Mouse (Mus musculus) intestine, postnatal 0 days (tissue): ENCODE data around the gene Gm20696. TPM values are rescaled to one million over a fixed set of nuclear protein-coding genes. Genes with fewer than 3 reads are reported as not detected.

ENCODE experiments used
- ATAC-seq: fragments of 200-750 bp; cut with Nextera tagmentation; 2 replicates; pipeline ENCODE4 v1.8.0; 2017; ENCODE audit warnings: mild to moderate bottlenecking, moderate TSS enrichment, moderate library complexity
- H3K27ac ChIP-seq: fragments of 300-500 bp; sonication (generic); 2 replicates; pipeline ENCODE4 v1.5.1; 2014; ENCODE audit warnings: mild to moderate bottlenecking, low read depth, low read length, moderate library complexity
- H3K27me3 ChIP-seq: fragments of 300-500 bp; sonication (generic); replicated peaks from 2 replicates; pipeline ENCODE4 v1.6.1; 2014; ENCODE audit warnings: low read length, mixed read lengths; ENCODE audit not compliant: control insufficient read depth, insufficient read depth
- H3K36me3 ChIP-seq: fragments of 300-500 bp; sonication (generic); 2 replicates; pipeline ENCODE4 v1.6.1; 2014; ENCODE audit warnings: mild to moderate bottlenecking, moderate library complexity; ENCODE audit not compliant: control insufficient read depth, insufficient read depth
- H3K4me1 ChIP-seq: fragments of 300-500 bp; sonication (generic); replicated peaks from 2 replicates; pipeline ENCODE4 v1.6.1; 2014; ENCODE audit warnings: antibody characterized with exemption, low read length, mixed read lengths; ENCODE audit not compliant: control insufficient read depth, insufficient read depth
- H3K4me2 ChIP-seq: fragments of 300-500 bp; sonication (generic); replicated peaks from 2 replicates; pipeline ENCODE4 v1.6.1; 2014; ENCODE audit warnings: low read depth, mild to moderate bottlenecking, moderate library complexity
- H3K4me3 ChIP-seq: fragments of 300-500 bp; sonication (generic); 2 replicates; pipeline ENCODE4 v1.5.1; 2014; ENCODE audit warnings: low read depth, low read length
- H3K9ac ChIP-seq: fragments of 300-500 bp; sonication (generic); 2 replicates; pipeline ENCODE4 v1.6.1; 2014; ENCODE audit warnings: mild to moderate bottlenecking, low read depth, low read length
- H3K9me3 ChIP-seq: fragments of 300-500 bp; sonication (generic); 2 replicates; pipeline ENCODE4 v1.6.1; 2016; ENCODE audit warnings: mixed run types; ENCODE audit not compliant: control insufficient read depth
- CTCF ChIP-seq: sonication (generic); IDR thresholded peaks from 2 replicates; pipeline ENCODE4 v1.5.1; 2016; ENCODE audit warnings: low read depth, mild to moderate bottlenecking, control low read depth, antibody characterized with exemption, moderate library complexity
- WGBS: fragments of 180-500 bp; shearing (Covaris S2); extraction: QIAGEN DNeasy Blood & Tissue Kit; methylation state at CpG from one replicate; pipeline ENCODE4 v1.1.7; 2014; 5-methylcytosine and 5-hydroxymethylcytosine counted together
- polyA plus RNA-seq: library from polyadenylated mRNA; unstranded; fragments of >200 nt; fragmentation: Nextera tagmentation; extraction: Ambion mirVana; gene quantifications from 2 replicates; pipeline ENCODE4 v1.2.1, GENCODE M21; 2015

The Gm20696 gene
- polyA plus RNA-seq, 1 experiment from 2014 or later: 1.4 TPM

DNA sequence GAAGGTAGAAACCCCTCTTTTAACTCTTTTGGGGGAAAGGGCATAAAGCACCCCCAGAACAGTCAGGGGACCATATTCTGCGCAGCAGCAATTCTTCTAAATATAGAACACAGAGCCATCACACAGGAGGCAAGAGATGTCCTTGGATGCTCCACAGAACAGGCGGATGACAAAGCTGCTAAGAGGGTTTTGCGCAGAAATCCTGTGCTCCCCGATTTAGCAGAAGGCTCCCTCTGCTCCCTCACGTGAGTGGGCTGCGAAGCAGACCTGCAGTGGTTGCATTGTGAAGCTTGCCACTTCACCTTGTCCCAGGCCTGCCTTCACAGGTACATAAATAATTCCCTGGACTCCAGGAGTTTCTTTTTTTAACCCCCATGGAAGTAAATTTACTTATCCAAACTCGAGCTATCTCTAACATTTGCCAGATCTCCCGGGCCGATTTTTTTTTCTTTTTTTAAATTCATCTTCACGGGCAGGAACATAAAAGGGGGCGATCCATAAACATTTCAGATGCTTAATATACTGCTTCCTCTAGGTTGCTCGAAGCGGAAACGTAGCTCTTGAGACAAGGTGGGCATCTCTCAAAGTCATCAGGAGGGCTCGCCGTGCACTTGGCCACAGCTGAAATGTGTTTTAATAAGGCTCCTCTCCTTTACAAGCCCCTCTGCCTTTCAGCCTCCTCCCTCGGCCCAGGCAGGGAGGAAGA lies 51.9 kb downstream of the Gm20696 start:
- no peak overlapping the region for H3K9ac ChIP-seq
- WGBS: 57% methylated on average over 17 of the region's 17 CpGs

DNA sequence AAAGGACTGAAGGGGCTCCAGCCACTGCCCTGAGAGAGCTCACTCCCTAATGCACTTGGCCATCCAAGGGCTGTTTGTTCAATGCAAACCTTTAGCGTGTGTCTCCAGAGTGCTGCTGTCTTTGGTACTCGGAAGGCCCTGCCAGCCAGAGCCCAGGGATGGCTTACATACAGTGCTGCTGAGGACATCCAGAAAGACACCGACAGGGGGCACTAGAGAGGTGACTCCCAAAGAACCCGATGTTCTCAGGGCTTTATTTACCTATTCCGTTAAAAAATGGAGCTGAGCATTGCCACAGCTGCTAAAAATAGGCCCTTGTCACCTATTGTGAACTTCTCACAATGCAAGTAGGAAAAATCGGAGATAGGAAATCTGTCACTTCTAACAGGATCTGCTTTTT lies 54.7 kb downstream of the Gm20696 start:
- Histone ChIP-seq H3K9ac (no peak overlapping the region), H3K9me3 (no peaks in the 10 kb centered on the region), H3K27me3 (no peaks in the 10 kb centered on the region), H3K4me2 (no peak overlapping the region), H3K4me3 (no peak overlapping the region), H3K27ac (no peak overlapping the region), H3K4me1 (no peaks in the 10 kb centered on the region), H3K36me3 (no peaks in the 10 kb centered on the region)
- no peak for ATAC-seq
- peak; percentile 38 for TF ChIP-seq CTCF
- WGBS: 53% methylated on average over 6 of the region's 6 CpGs

More for the DNA sequence above, 51.9 kb downstream of the Gm20696 start:
- TF ChIP-seq CTCF: no peak
- Histone ChIP-seq H3K4me1 (0 out of 2 replicates have a peak, but pooled peaks cover 3% of the 10 kb centered on the region), H3K4me2 (no peak overlapping the region), H3K9me3 (no peaks in the 10 kb centered on the region), H3K27me3 (no peaks in the 10 kb centered on the region), H3K27ac (no peak overlapping the region), H3K36me3 (no peaks in the 10 kb centered on the region), H3K4me3 (no peak overlapping the region)
- ATAC-seq: no peak

GRCm38 (mm10) chr6:99610454-99611427 lies 55.9 kb downstream of the Gm20696 start:
- Histone ChIP-seq H3K4me1 (no peaks in the 10 kb centered on the region), H3K4me3 (no peak overlapping the region), H3K9ac (no peak overlapping the region), H3K27ac (no peak overlapping the region), H3K27me3 (no peaks in the 10 kb centered on the region), H3K36me3 (no peaks in the 10 kb centered on the region), H3K9me3 (no peaks in the 10 kb centered on the region), H3K4me2 (no peak overlapping the region)
- no peak for ATAC-seq
- WGBS: 45% methylated on average over 14 of the region's 14 CpGs
- no peak for TF ChIP-seq CTCF

GRCm38 (mm10) chr6:99606079-99606478 lies 60.5 kb downstream of the Gm20696 start:
- Histone ChIP-seq H3K4me2 (no peak overlapping the region), H3K27ac (no peak overlapping the region), H3K4me1 (no peaks in the 10 kb centered on the region), H3K9me3 (no peaks in the 10 kb centered on the region), H3K27me3 (no peaks in the 10 kb centered on the region), H3K9ac (no peak overlapping the region), H3K4me3 (no peak overlapping the region), H3K36me3 (no peaks in the 10 kb centered on the region)
- no peak for TF ChIP-seq CTCF
- no peak for ATAC-seq
- WGBS: 81% methylated on average over 7 of the region's 7 CpGs

DNA sequence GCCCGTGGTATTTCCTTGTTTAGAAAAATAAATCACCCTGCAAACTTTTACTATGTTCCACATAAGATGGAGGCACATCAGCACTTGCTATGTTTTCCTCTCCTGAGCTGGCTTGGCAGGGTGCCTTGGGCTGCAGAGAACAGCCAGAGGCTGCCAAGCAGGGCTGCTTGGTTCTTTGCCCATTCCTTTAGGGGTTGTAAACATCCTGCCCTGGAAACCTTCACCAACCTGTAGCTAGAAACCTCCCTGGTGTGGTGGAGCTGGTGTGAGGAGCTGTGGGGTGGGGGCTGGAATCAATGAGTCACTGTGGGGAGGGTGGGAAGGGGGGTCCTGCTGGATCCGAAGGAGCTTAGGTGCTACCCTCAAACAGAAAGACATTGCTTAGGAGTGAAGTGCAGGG lies 61.8 kb downstream of the Gm20696 start:
- Histone ChIP-seq H3K9me3 (no peaks in the 10 kb centered on the region), H3K27me3 (no peaks in the 10 kb centered on the region), H3K36me3 (no peaks in the 10 kb centered on the region), H3K4me3 (no peak overlapping the region), H3K4me1 (no peaks in the 10 kb centered on the region), H3K27ac (no peak overlapping the region), H3K9ac (no peak overlapping the region), H3K4me2 (no peak overlapping the region)
- TF ChIP-seq CTCF: no peak
- no peak for ATAC-seq
- WGBS: 55% methylated on average over 2 of the region's 2 CpGs

DNA sequence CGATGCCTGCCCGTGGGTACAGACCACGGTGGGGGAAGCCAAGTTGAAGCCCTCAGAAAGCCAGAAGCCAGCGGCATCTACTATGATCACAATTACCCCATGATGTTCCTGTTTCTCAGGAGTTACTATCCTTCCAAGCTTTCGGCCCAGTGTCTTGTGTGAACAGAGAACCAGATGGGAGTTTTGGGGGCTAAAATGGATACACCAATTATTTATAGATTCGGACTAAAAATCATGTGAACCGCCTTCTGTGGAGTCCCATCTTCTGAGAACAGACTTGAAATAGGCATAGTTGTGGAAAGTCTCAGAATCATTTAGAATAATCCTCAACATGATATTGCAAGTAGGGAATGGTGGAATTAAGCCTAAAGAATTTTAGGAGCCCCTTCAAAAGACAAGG lies 64.2 kb downstream of the Gm20696 start:
- Histone ChIP-seq H3K9me3 (no peaks in the 10 kb centered on the region), H3K27ac (no peak overlapping the region), H3K36me3 (no peaks in the 10 kb centered on the region), H3K9ac (no peak overlapping the region), H3K4me3 (no peak overlapping the region), H3K4me1 (no peaks in the 10 kb centered on the region), H3K27me3 (no peaks in the 10 kb centered on the region), H3K4me2 (no peak overlapping the region)
- TF ChIP-seq CTCF: no peak
- 81% methylated on average over 7 of the region's 7 CpGs for WGBS
- ATAC-seq: no peak
